ENCODE assay signal across 8 mouse cellular contexts in the genomic region with DNA sequence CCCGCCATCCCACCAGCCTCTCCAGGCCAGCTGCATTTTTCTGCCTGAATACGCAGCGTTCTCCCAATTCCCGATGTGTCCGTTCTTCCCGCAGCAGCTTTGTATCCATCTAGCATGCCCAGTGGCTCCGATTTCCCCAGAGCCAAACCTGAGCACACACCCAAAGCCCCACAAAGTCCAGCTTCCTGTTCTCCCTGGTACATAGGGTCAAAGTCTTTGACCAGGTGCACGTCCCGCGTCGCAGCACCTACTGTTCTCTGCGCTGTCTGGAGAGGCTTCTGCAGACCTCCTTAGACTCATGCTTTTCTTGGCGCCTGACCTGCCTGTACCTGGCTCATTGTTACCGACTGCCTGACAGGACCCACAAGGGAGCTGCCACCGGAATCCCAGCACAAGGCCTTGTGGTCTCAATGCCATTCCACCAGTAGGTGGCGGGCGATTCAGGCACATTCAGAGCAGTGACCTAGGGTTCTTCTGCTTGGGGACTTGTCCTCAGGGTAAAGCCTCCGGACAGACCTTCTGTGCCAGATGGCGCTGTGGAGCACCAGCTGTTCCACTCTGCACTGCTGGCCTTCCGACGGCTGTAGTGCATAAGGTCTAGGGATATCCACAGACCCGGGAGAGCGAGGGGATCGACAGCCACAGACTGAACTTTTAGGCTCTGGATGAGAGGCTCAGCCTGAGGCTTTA. TPM values are rescaled to one million over a fixed set of nuclear protein-coding genes. Genes with fewer than 3 reads are reported as not detected.
DNase-seq lines count a peak whose midpoint lies in the region; ATAC-seq lines count a peak whose summit lies in the region.

No protein-coding gene starts in this region.

- no peak overlapping the region for H3K9ac ChIP-seq in intestine, embryonic 15.5 days

- peaks cover 15% of the 10 kb centered on the region for H3K4me1 ChIP-seq in intestine, embryonic 15.5 days (replicated peaks)

- 13% methylated on average over 24 of the region's 24 CpGs for WGBS in intestine, embryonic 15.5 days

- H3K36me3 ChIP-seq in intestine, embryonic 15.5 days, result no peaks in the 10 kb centered on the region

- no peaks in the 10 kb centered on the region for H3K9me3 ChIP-seq in intestine, embryonic 15.5 days

- intact Hi-C loops in gastrocnemius, postnatal 36 days (cut with DNase I), result loop anchor here (2.0 kb wide), 1 partner anchor 88 kb away; no protein-coding TSS in a partner anchor
- intact Hi-C loops in left cerebral cortex, postnatal 14 days (cut with DNase I), result loop anchor here (2.0 to 5.0 kb wide), 2 partner anchors 74 to 86 kb away; no protein-coding TSS in a partner anchor

- no peaks in the 10 kb centered on the region for H3K27me3 ChIP-seq in intestine, embryonic 15.5 days (replicated peaks)

- DNase-seq in adrenal gland, adult 2 months, result peak; percentile 94
- peak; percentile 95 for DNase-seq in embryo, embryonic 11 days
- DNase-seq in gastrocnemius, postnatal 36 days, result peak; percentile 86 to 91
- DNase-seq in left cerebral cortex, postnatal 14 days (ENCODE audit: low spot score in 2 of 2), result peak; percentile 89 to 92
- peak; percentile 95 for DNase-seq in mesoderm, embryonic 11.5 days (ENCODE audit: low read depth, low spot score)
- DNase-seq in right cerebral cortex, postnatal 25 days, result peak; percentile 80
- DNase-seq in urinary bladder, postnatal 36 days (ENCODE audit: low spot score in 2 of 2), result peak; percentile 82 to 91

- peak overlapping the region; percentile 24; the same call in 1 of the 2 replicates for H3K27ac ChIP-seq in intestine, embryonic 15.5 days

- H3K4me2 ChIP-seq in intestine, embryonic 15.5 days (replicated peaks), result peak overlapping the region; percentile 52

- H3K4me3 ChIP-seq in intestine, embryonic 15.5 days (replicated peaks), result 0 out of 2 replicates have a peak overlapping the region, but pooled peaks have one; percentile 5

- peak; percentile 89 for ATAC-seq in intestine, embryonic 15.5 days

RNA-seq across cellular contexts. Expression of a gene that starts 27.3 kb away (rescaled TPM):
- total RNA-seq in adrenal gland, adult 2 months (2021), result 100 to 1,000 TPM in 1 of 2 experiments, 10 to 100 TPM in 1; 96.0 to 102 TPM
- 69.9 and 76.1 TPM in 2 replicates for polyA plus RNA-seq in adrenal gland, adult 2 months (2012; rRNA removed)
- 100 to 1,000 TPM in 1 of 2 experiments, 10 to 100 TPM in 1; 90.3 to 144 TPM for total RNA-seq in gastrocnemius, postnatal 36 days (2021)
- 25.9 and 26.0 TPM in 2 replicates for polyA plus RNA-seq in intestine, embryonic 15.5 days (2015; fragmentation: Nextera tagmentation; extraction: Ambion mirVana)
- 10 to 100 TPM; 25.8 to 31.8 TPM for total RNA-seq in left cerebral cortex, postnatal 14 days (2021)

RNA-seq across cellular contexts. Expression of a gene that starts 29.1 kb away (rescaled TPM):
- total RNA-seq in adrenal gland, adult 2 months (2021), result 100 to 1,000 TPM in 1 of 2 experiments, 10 to 100 TPM in 1; 35.0 to 100 TPM
- 35.0 and 69.3 TPM in 2 replicates for polyA plus RNA-seq in adrenal gland, adult 2 months (2012; rRNA removed)
- total RNA-seq in gastrocnemius, postnatal 36 days (2021), result 100 to 1,000 TPM; 167 to 181 TPM
- polyA plus RNA-seq in intestine, embryonic 15.5 days (2015; fragmentation: Nextera tagmentation; extraction: Ambion mirVana), result 15.9 and 17.7 TPM in 2 replicates
- total RNA-seq in left cerebral cortex, postnatal 14 days (2021), result 100 to 1,000 TPM; 188 to 210 TPM

RNA-seq across cellular contexts. Expression of a gene that starts 40.4 kb away (rescaled TPM):
- total RNA-seq in adrenal gland, adult 2 months (2021), result 10 to 100 TPM; 59.6 to 59.8 TPM
- polyA plus RNA-seq in adrenal gland, adult 2 months (2012; rRNA removed), result 27.7 and 37.1 TPM in 2 replicates
- total RNA-seq in gastrocnemius, postnatal 36 days (2021), result 10 to 100 TPM; 38.1 to 39.4 TPM
- polyA plus RNA-seq in intestine, embryonic 15.5 days (2015; fragmentation: Nextera tagmentation; extraction: Ambion mirVana), result 120 and 152 TPM in 2 replicates
- 10 to 100 TPM; 31.8 to 39.8 TPM for total RNA-seq in left cerebral cortex, postnatal 14 days (2021)

RNA-seq across cellular contexts. Expression of a gene that starts 40.8 kb away (rescaled TPM):
- 1,000 to 10,000 TPM; 1,000 to 1,044 TPM for total RNA-seq in adrenal gland, adult 2 months (2021)
- 391 and 396 TPM in 2 replicates for polyA plus RNA-seq in adrenal gland, adult 2 months (2012; rRNA removed)
- total RNA-seq in gastrocnemius, postnatal 36 days (2021), result 1,000 to 10,000 TPM; 1,185 to 1,290 TPM
- polyA plus RNA-seq in intestine, embryonic 15.5 days (2015; fragmentation: Nextera tagmentation; extraction: Ambion mirVana), result 227 and 239 TPM in 2 replicates
- 100 to 1,000 TPM; 445 to 467 TPM for total RNA-seq in left cerebral cortex, postnatal 14 days (2021)

Comparison
In these comparisons a context has a peak if more than half of its experiments do, and no peak if none do; other contexts are left out.
1. Peak in every context shown above with its lines: DNase-seq, ATAC-seq, H3K4me3 ChIP-seq and H3K27ac ChIP-seq.